Mouse (Mus musculus) erythroblast, embryonic 14.5 days (primary cell): ENCODE results near the gene Rnpep.

Experiments used
- GATA1 ChIP-seq: IDR thresholded peaks from 2 replicates; pipeline ENCODE4 v1.6.1; 2012; ENCODE audit warnings: low read length, inconsistent platforms, mixed read lengths
- TAL1 ChIP-seq: IDR thresholded peaks from 3 replicates; pipeline ENCODE4 v1.6.1; 2012; ENCODE audit warnings: low read length, inconsistent platforms, mixed read lengths

DNA sequence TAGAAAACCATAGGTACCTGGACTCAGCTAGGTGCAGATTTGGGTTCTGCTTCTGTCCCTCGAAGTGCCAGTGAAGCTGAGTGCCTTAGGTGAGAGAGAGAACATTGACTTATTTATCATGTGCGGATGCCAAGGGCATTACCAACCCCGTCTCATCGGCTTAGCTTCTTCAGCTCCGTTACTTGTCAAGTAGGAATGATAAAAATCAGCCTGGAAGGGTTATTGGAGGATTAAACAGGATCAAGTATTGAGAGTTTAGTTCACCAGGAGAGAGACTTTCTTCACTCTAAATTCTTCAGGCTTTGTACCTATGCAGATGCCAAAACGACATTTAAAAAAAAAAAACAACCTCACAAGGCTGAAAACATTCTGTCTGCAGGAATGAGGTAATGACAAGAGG, 46.7 kb upstream of the Rnpep start:
- TF ChIP-seq GATA1 (no peak), TAL1 (no peak)
